Mouse (Mus musculus) cerebellum, adult 11-12 months (tissue): Measurements from ENCODE around the gene Epha8.

Source experiments
- DNase-seq: peaks from one replicate; pipeline ENCODE4 v3.0.0; 2022

Gene Epha8

DNA sequence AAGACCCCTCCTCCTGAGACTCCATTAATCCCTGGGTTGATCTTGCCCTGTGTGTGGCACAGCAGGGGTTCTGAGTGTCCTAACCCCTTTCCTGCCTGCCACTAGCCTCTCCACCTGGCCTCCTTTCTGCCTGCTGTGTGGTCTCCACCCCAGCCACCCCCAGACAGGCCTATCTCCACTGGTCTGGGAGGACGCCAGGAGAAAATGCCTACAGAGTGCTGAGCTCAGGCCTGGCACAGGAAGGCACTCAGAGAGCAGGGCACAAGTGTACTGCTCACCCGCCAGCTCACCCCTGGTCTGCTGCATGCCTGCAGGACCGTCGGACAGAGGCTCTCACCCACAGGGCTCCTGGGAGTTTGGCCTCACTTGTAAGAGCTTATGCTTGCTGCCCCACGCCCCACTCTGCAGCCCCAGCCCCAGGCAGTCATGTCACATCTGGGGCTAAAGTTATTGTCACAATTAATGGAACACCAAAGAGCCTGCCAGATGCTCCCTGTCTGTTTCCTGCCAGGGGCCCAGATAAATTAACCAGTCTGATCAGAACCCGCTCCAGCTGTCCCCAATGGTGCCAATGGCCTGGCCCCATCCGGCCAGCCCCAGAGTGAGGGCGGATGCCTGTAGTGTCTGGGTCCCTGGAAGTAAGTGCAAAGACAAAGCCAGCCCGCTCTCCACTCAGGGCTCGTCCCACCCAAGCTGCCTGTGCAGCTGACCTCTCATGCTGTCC, 7.2 kb downstream of the Epha8 start:
- DNase-seq = peak; percentile 84

DNA sequence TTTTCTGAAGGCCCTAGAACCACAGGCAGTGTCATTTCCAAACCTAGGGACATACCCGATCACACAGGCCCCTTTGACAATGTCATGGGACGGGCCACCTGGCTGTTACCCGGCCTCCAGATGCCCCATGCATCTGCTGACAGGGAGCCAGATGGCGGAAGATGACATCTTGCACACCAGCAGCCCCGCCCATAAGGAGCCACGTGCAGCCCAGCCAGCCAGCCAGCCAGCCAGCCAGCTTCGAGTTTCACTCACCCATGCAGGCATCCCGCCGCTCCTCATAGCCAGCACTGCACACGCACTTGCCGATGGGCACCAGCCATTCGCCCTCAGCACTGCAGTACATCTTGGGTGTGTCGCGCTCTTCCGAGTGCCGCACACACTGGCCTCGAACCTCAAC, 11.2 kb downstream of the Epha8 start:
- DNase-seq = no peak

DNA sequence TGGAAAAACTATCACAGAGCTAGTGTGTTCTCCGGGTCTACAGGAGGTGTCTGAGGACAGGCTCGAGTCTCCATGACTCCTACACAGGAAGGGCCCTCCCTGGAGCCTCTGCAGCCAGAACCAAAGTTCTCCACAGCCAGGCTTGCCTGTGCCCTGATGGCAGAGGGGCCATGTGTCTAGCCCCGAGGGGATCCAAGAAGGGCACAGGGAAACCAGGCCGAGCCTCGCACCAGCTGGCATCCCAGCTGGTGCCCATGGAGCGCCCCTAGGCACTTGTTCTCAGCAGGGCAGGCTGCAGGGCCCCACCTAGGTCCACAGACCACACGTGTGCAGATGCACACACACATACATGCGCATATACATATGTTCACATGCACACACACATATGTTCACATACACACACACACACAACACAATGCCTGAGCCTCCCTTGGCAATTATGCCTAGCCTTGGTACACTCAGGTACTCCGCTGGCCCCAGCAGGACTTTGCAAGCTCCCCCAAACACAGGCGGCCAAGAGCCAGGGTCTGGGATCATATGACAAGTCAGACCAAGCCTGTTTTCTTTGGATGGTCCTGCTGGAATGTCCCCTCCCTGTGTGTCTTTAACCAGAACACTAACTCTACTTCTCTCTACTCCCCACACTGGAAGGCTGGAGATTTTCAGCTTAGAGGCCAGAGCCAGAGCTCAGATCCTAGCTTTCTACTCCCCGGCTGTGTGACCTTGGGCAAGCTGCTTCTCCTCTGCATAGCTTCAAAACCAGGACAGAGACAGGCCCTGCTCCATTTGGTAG, 11.9 kb downstream of the Epha8 start:
- DNase-seq = peak; percentile 60

DNA sequence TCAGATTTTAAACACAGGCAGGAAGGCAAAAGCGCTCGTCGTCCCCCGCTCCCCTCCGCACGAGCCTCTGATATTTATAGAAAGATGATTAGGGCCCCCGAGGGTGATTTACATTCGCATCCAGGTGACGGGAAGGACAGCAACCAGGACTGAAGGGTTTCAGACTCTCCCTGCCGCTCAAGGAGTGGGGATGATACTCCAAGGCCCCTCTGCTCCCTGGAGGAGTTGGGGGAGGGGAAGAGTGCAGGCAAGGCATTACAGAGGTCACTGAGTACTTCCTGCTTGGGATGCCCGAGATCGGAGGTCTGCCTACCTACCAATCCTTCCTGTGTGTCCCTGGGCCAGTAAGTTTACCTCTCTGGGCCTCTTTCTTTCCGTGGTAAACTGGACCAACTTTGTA, 13.4 kb downstream of the Epha8 start:
- DNase-seq = peak; percentile 51

DNA sequence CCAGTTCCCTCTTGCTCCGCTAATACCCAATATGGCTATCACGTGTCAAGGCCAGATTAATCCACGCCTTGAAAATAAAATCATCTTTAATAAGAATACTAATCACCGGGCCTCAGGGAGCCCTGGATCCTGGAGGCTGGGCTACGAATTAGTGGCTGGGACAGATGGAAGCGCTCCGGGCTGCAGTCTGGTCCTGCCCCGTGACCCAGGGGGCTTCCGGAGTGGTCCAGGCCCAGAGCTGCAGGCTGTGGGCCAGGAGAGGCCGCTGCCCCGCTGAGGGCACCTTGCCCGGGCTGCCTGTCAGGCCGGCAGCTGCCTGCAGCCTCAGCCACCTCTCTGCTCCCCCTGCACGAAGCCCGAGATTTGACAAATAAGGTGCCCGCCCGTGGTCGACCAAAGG, 13.9 kb downstream of the Epha8 start:
- DNase-seq = peak; percentile 87

DNA sequence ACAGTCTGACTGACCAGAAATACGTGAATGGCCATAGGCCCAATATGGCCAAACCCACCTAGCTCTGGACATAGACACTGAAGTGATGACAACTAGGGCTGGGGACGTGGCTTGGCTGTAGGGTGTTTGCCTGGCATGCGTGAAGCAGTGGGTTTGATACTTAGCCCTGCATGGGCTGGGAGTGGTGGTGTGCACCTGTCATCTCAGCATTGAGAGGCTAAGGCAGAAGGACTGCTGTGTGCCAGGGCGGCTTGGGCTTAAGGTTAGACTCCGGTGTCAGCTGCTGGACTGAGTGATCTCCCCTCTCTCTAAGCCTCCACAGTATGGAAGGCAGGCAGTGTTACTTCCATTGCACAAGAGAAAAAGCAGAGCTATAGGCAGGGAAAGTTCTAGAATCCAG, 18.7 kb downstream of the Epha8 start:
- DNase-seq = peak; percentile 15

DNA sequence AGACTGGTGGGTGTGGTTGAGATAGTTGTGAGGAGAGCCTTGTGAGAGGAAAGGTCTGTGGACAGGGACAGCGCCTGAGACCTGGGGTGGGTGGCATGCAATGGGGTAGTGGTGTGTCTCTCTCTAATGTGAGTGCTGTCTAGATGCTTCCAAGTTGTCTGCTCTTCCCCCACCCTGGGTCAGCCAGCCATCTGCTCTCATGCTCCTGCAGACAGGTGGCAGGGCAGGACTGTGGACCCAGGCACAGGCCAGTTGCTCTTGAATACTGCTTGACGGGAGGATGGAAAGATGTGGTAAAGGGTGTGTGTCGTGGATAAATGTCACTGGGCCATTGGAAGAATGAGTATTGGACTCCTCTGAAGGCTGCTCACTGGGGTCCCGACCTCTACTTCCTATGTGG, 19.3 kb downstream of the Epha8 start:
- peak; percentile 78 for DNase-seq

DNA sequence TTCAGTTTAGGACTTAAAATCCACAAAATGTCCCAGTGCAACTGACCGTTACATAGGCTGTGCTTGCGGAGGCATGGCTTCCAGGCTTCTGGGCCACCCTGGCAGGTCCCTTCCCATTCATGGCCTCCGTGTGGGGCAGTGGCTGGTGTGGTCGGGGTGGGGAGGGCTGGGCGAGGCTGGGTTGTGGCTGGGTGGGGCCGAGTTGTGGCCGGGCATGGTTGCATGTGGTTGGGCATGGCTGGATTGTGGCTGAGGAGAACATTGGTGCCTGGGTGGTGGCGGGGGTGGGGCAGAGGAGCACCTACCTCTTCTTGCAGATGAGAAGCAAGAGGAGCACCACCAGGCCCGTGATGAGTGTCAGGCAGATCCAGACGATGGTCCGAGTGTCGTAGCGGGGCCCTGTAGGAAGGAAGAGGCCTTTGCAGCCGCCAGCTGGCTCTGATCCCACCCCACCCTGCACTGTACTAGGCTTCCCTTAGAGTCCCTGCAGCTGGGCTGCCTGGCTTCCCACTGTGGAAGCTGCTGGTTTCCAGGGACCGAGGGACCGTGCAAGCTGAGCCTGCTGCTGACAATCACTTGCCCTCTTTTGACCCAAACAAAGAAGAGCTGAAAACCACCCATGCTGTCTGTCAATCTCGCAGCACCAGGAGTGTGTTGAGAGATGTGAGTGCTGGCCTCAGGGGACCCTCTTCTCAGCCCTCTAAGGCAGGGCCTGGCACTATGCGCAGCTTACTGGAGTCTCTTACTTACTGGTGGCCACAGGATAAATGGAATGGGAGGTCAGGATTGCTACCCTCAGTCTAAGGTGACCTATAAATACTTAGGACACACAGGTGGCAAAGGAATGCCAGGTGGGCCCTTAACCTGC, 21.6 kb downstream of the Epha8 start:
- no peak for DNase-seq

DNA sequence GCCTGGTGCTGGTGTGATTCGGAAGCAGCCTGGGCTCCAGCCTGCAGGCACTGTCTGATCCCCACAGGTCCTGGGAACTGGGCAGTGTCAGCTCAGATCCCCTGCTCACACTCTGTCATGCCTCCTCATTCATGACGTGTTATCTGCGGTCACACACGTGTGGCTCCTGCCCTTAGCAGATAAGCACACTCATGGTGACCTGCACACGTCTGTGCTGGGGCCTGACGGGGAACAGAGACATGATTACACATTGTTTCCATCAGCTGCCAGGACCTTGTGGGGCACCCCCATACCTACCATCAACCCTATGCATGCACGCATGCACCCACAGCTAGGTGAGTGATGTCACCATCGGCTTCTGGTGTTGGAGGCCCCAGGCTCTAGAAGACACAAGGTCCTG, 26.1 kb downstream of the Epha8 start:
- no peak for DNase-seq

DNA sequence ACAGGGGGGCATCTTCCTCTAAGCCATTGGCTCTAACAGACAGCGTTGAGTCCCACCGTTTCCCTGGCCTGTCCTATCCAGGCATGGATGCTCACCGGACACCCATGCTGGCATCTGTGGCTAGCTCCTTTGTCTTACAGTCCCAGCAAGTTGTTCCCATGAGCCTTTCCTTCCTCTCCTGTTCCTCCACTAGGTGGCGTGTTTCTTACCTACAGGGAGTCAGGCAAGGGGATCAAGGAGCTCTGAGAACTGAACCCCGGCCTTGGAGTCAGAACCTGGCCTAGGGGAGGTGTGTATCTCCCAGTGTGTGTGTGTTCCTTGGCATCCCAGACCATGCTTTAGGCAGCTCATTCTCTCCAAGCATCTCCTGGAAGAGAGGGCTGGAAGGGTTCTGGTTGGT, 27.7 kb downstream of the Epha8 start:
- DNase-seq = peak; percentile 58

DNA sequence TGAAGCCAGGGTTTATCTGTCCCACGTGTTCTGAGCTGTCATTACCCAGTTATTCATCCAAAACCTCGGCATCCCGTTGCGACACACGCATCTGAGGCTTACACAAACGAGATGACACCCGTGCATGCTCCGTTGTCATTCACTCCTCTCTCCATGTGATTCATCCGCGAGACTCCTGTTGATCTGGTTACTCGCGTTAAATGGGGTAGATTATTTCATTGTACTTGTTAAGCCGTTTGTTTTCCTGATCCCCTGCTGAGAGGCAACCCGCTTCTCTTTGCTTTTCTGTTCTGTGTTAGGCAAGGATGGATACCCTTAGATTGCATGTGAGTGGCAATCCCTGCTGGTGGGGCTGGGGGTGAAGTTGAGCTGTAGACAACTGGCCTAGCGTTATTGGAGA, 30.8 kb downstream of the Epha8 start:
- no peak for DNase-seq

DNA sequence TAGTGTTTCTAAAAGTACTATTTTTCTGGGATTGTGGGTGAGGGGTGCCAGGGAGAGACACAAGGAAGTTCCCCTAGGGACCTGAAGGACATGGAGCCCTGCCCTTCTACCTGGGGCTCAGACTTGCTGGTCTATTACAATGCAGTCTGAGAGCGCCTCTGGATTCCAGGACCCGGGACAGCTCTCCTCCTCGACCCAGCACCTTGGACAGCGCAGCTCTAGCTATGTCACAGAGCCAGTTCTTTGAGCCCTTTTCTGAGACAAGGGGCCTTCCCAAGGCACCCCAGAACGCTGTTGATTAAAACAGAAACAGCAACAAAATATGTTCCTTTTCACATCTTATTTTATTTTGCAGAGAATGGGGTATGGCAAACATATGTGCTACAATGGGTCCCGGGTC, 32.1 kb downstream of the Epha8 start:
- DNase-seq = no peak

DNA sequence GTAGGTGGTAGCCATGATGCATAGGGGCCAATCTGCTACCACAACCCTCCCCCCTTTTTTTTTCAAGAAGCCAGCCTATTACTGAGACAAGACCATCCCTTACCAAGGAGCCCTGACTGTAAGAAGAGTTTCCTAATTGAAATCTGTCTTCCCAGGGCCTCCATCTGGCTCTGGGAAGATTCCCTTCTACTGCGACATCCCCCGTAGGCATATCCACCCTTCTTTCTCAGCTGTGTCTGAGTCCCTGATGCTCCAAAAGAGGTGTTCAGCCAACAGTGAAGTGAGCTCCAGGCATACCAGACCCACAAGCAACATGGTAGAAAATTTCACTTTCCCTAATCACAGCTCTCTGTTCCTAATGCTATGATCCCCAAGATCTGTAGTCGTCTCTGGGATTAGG, 37.1 kb downstream of the Epha8 start:
- DNase-seq = no peak

DNA sequence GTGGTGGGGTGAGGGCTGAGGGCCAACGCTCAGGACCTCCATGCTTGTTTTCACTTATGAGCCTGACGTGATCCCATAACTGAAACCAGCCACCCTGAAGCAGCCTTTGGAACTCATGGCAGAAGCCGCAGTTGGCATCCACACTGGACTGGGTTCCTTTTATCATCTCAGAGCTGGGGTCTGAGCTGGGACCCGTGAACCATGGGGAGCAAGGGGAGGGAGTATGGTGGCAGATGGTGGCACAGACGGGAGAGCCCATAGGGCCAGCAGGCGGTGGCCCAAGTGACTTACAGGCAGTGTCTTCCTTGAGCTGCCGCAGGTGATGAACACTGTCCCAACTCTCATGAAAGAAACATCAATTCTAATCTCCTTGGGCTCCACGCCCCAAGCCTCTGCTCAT, 37.8 kb downstream of the Epha8 start:
- DNase-seq = no peak

DNA sequence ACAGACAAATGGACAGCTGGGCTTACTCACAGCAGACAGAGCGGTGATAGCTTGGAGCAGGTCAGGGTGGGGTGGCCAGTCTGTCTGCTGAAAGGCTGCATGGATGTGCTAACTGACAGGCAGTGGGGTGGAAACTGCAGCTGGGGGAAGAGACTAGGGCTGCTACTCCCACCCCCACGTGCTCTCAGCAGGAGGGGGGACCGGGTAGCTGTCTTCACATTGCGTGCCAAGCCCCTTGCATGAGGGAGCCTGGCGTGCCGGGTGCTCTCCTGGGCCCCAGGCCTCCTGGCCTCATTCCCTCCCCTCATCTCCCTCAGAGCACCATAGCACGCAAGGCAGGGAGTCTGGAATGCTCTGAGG, 39.5 kb downstream of the Epha8 start:
- peak; percentile 22 for DNase-seq

DNA sequence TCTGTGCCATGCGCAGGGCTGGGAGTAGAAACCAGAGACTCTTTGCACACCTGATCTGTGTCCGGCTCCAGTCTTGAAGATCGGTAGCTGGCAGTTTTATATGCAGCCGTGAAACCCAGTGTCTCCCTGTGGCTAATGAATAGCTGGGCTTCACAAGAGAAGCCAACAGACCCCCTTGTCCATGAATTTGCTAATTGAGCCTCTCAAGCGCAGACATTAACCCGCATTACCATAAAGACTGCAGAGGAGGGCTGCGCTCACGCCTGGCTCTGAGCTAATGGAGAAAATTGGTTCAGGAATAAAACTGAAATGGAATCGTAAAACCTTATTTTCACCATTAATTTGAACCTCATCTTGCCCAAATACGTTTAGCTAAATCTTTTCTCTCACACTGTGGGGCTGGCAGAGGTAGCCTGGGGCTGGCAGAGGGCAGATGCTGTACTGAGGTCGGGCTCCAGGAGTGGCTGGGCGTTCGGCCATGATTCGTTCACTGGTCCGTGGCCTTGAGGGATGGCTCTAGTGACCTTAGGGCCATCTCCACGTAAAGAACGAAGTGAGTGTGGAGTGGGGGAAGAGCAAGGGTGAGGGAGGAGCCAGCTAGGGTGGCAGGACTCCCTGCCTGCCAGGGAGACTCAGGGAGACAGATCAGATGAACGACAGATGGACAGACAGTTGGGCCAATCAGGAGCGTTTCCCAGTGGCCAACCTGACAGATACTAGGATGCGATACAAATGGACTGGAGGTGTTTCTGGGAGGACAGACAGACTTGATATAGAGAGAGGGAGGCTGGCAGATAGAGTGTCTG, 40.1 kb downstream of the Epha8 start:
- peak; percentile 53 for DNase-seq

DNA sequence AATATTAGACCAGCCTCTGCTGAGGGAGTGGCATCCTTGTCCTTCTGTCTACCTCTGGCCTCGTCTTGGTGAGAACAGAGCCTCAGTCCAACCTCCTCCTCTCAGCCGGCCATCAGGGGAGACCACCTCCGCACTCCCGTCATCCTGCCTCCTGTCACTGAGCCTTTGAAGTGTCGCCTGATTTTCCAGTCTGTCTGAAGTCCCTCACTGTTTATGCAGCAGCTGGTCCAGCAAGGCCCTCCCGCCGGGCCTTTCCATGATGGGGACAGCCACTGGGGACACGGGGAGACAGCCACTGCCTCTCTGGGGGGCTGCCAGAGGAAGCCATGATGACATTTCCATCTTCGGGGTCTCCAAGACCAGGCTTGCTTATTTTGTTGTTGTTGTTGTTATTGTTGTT, 43.8 kb downstream of the Epha8 start:
- DNase-seq = no peak

DNA sequence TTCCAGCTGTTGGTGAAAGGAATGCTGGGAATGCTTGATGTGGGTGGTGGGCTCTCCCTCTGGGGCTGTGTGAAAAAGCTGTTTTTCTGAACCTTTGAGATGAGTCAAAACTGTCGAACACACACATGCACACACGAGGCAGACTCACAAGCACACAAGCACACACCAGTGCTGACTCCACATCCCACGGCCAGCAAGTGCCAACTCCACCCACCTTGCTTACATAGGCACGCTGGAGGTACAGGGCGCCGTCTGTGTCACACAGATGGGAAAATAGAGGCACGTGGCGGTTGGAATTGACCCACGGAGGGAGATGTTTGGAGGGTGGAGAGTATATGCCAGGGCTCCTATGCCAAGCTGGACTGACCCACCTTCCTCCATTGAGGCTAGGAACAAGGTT, 44.8 kb downstream of the Epha8 start:
- no peak for DNase-seq

DNA sequence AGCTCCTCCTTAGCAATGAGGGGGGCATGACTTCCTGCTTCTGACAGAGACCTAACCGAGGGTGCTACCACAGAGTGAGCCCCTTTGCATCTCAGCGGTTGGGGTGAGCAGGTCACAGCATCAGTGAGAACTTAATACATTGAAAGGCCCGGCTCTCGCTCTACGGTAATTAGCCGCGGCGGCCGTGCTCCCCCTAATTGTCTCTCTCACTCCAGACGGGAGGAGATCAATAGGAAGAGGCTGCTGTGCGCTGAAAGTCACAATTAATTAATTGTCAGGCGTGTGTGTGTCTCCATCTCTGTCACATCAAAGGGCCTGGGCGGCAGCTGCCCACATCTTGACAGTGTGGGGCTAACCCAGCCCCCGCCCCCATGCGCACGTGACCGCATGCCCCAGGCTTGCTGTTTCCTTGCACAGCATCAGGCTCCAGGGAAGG, 45.4 kb downstream of the Epha8 start:
- no peak for DNase-seq

DNA sequence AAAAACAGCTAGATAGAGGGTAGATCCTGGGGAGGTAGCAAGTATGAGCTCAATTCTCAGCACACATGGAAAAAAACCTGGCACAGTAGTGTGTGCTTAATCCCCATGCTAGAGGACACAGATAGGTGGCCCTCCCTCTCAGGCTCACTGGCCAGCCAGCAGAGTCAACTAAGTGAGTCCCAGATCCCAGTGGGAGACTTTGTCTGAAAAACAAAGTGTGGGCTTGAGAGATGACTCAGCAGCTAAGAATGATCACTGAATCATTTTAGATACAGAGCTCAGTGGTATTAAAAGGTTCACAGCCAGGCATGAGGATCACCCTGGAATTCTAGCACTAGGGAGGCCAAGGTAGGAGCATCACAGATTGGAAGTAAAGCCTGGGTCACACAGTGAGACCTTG, 48.8 kb downstream of the Epha8 start:
- DNase-seq = no peak

DNA sequence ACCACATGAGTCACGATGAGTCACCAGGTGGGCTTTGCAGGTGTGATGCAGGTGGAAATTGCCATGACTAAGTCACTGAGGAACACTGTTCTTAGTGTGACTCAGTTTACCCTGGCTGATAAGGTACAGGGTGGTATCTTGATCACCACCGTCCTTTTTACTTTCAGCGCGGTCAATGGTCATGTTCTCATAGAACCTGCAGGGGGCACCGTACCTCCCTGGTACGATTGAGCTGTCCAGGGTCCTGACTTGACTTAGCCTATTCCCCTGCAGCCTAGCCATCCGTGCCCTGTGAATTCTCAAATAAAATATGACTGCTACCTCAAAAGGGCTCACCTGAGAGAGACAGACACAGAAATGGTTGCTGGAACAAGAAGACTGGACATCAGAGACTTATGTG, 49.6 kb downstream of the Epha8 start:
- no peak for DNase-seq

DNA sequence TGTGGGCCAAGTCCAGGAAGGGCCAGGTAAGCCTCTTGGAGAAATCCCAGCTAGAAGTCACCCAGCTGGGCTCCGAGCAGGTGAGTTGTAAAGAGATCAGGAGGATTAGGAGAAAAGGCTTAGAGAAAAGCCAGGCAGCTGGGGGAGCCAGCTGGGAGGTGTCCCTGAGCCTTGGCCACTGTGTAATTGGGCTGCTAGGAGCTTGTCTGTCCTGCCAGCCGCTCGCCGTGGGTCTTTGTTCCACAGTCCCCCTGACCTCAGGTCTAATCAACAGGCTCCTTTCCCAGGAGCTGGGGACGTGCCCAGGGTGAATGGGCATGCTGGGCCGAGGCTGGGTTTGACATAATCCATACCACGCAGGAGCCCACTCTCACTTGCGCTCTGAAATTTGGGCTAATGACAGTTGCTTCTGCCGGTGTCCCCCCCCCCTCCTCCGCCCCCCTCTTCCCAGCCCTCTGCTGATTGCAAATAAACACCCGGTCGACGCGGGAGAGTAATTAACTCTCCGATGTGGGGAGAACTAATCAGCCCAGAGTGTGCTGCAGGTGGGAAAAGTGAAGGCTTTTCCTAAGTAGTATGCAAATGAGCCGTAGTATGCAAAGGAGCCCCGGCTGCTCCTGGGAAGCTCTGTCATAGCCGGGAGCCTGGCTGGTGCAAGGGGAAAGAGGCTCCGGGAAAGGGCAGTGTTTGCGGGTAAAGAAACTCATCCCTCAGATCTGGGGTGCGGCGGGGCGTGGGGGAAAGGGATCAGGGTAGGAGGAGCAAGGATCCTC, 51.7 kb downstream of the Epha8 start:
- no peak for DNase-seq
